Mouse (Mus musculus) midbrain, postnatal 0 days (tissue): ENCODE results near the gene Mios. TPM values are rescaled to one million over a fixed set of nuclear protein-coding genes. Genes with fewer than 3 reads are reported as not detected.

Experiments used
- ATAC-seq: fragments of 200-750 bp; cut with Nextera tagmentation; 2 replicates; pipeline ENCODE4 v1.8.0; 2017; ENCODE audit warnings: moderate number of reproducible peaks, mild to moderate bottlenecking, moderate TSS enrichment, moderate library complexity; ENCODE audit not compliant: low FRiP score
- DNase-seq: peaks from one replicate; pipeline ENCODE4 v3.0.0-alpha.2; 2015; ENCODE audit warnings: low spot score
- H3K27ac ChIP-seq: fragments of 300-500 bp; sonication (generic); 2 replicates; pipeline ENCODE4 v1.5.1; 2014; ENCODE audit warnings: low read depth, mild to moderate bottlenecking, low read length, mixed read lengths
- H3K27me3 ChIP-seq: fragments of 300-500 bp; sonication (generic); 2 replicates; pipeline ENCODE4 v1.6.1; 2014; ENCODE audit warnings: low read length, control low read depth, mixed read lengths; ENCODE audit not compliant: insufficient read depth
- H3K36me3 ChIP-seq: fragments of 300-500 bp; sonication (generic); 2 replicates; pipeline ENCODE4 v1.6.1; 2014; ENCODE audit warnings: low read length, control low read depth, mixed read lengths; ENCODE audit not compliant: insufficient read depth
- H3K4me1 ChIP-seq: fragments of 300-500 bp; sonication (generic); 2 replicates; pipeline ENCODE4 v1.6.1; 2014; ENCODE audit warnings: mild to moderate bottlenecking, control low read depth, antibody characterized with exemption, low read length, mixed read lengths; ENCODE audit not compliant: insufficient read depth
- H3K4me2 ChIP-seq: fragments of 300-500 bp; sonication (generic); 2 replicates; pipeline ENCODE4 v1.6.1; 2014; ENCODE audit warnings: low read depth, mild to moderate bottlenecking, low read length, mixed read lengths; ENCODE audit not compliant: poor library complexity, severe bottlenecking
- H3K4me3 ChIP-seq: fragments of 300-500 bp; sonication (generic); 2 replicates; pipeline ENCODE4 v1.5.1; 2014; ENCODE audit warnings: low read depth, mild to moderate bottlenecking, low read length, moderate library complexity
- H3K9ac ChIP-seq: fragments of 300-500 bp; sonication (generic); replicated peaks from 2 replicates; pipeline ENCODE4 v1.6.1; 2014; ENCODE audit warnings: mild to moderate bottlenecking, low read length, moderate library complexity, mixed read lengths; ENCODE audit not compliant: poor library complexity, severe bottlenecking
- H3K9me3 ChIP-seq: fragments of 300-500 bp; sonication (generic); 2 replicates; pipeline ENCODE4 v1.6.1; 2016; ENCODE audit warnings: low read length, control low read depth
- CTCF ChIP-seq: IDR thresholded peaks from 2 replicates; pipeline ENCODE4 v1.5.1; 2016; ENCODE audit warnings: antibody characterized with exemption, mild to moderate bottlenecking
- WGBS: fragments of 180-500 bp; shearing (Covaris S2); extraction: QIAGEN DNeasy Blood & Tissue Kit; methylation state at CpG from one replicate; pipeline ENCODE4 v1.1.7; 2014; 5-methylcytosine and 5-hydroxymethylcytosine counted together
- polyA plus RNA-seq: library from polyadenylated mRNA; unstranded; fragments of >200 nt; fragmentation: Nextera tagmentation; extraction: Ambion mirVana; gene quantifications from 2 replicates; pipeline ENCODE4 v1.2.1, GENCODE M21; 2015
- total RNA-seq: library from RNA; depleted of rRNA; stranded (reverse); fragments of >200 nt; gene quantifications from 2 replicates; pipeline ENCODE4 v1.2.3, GENCODE M21; 2014

Gene Mios
- total and polyA plus RNA-seq, 2 experiments from 2014 or later = 20.1 to 28.8 TPM

GRCm38 (mm10) chr6:8210661-8211060 lies 1.6 kb downstream of the Mios start:
- 86% methylated on average over 3 of the region's 3 CpGs for WGBS
- no peak overlapping the region for H3K4me3 ChIP-seq
- no peak for ATAC-seq
- H3K36me3 ChIP-seq = 0 out of 2 replicates have a peak, but pooled peaks cover 6% of the 10 kb centered on the region
- no peaks in the 10 kb centered on the region for H3K9me3 ChIP-seq
- H3K27me3 ChIP-seq = no peaks in the 10 kb centered on the region
- no peak overlapping the region for H3K9ac ChIP-seq
- no peak for DNase-seq
- H3K4me1 ChIP-seq = peaks cover 6% of the 10 kb centered on the region; the same call in 1 of the 2 replicates
- no peak overlapping the region for H3K27ac ChIP-seq
- TF ChIP-seq CTCF = no peak
- H3K4me2 ChIP-seq = peak overlapping the region; percentile 61

GRCm38 (mm10) chr6:8227035-8227434 lies 18.0 kb downstream of the Mios start:
- Histone ChIP-seq H3K9me3 (no peaks in the 10 kb centered on the region), H3K27me3 (no peaks in the 10 kb centered on the region), H3K4me1 (no peaks in the 10 kb centered on the region), H3K9ac (no peak overlapping the region), H3K36me3 (peaks cover 17% of the 10 kb centered on the region), H3K4me2 (no peak overlapping the region), H3K27ac (no peak overlapping the region), H3K4me3 (no peak overlapping the region)
- TF ChIP-seq CTCF = no peak
- no peak for ATAC-seq
- no peak for DNase-seq
- 89% methylated on average over 3 of the region's 3 CpGs for WGBS

- no peak overlapping the region for H3K4me3 ChIP-seq
- no peaks in the 10 kb centered on the region for H3K4me1 ChIP-seq
- WGBS = 90% methylated on average over 3 of the region's 3 CpGs
- H3K27me3 ChIP-seq = no peaks in the 10 kb centered on the region
- no peak for TF ChIP-seq CTCF
- no peak overlapping the region for H3K9ac ChIP-seq
- no peaks in the 10 kb centered on the region for H3K9me3 ChIP-seq
- no peak overlapping the region for H3K4me2 ChIP-seq
- ATAC-seq = no peak
- no peak overlapping the region for H3K27ac ChIP-seq
- H3K36me3 ChIP-seq = peaks cover 18% of the 10 kb centered on the region
- no peak for DNase-seq
These were observed 19.6 kb downstream of the Mios start for GRCm38 (mm10) chr6:8228596-8228995.

- no peak for TF ChIP-seq CTCF
- no peaks in the 10 kb centered on the region for H3K27me3 ChIP-seq
- H3K4me3 ChIP-seq = peak overlapping the region; percentile 84
- peak overlapping the region; percentile 71 for H3K4me2 ChIP-seq
- ATAC-seq (no peak), DNase-seq (no peak)
- H3K9me3 ChIP-seq = no peaks in the 10 kb centered on the region
- H3K36me3 ChIP-seq = no peaks in the 10 kb centered on the region
- H3K4me1 ChIP-seq = peaks cover 9% of the 10 kb centered on the region; the same call in 1 of the 2 replicates
- H3K27ac ChIP-seq = peak overlapping the region; percentile 58
- peak overlapping the region; percentile 50 for H3K9ac ChIP-seq
- 10% methylated on average over 6 of the region's 6 CpGs for WGBS
These were observed 49.3 kb downstream of the Mios start for GRCm38 (mm10) chr6:8258316-8258715.

- peak; percentile 100 for ATAC-seq
- Histone ChIP-seq H3K27ac (peak within 1 kb of the TSS; percentile 92), H3K4me2 (peak within 1 kb of the TSS; percentile 71), H3K4me3 (peak within 1 kb of the TSS; percentile 84), H3K36me3 (no peaks in the 10 kb centered on the region), H3K9ac (peak within 1 kb of the TSS; percentile 84), H3K4me1 (peaks cover 9% of the 10 kb centered on the region; the same call in 1 of the 2 replicates), H3K27me3 (no peaks in the 10 kb centered on the region), H3K9me3 (no peaks in the 10 kb centered on the region)
- under 1% methylated on average over 63 of the region's 64 CpGs for WGBS
- peak; percentile 99 for DNase-seq
- no peak for TF ChIP-seq CTCF
These were observed 50.1 kb downstream of the Mios start, which contains the start of the genes Rpa3, Umad1 and Gm45062 for GRCm38 (mm10) chr6:8259004-8259666. Gene Rpa3 (minus strand): TSS chr6:8259173. Gene Umad1 (plus strand): TSS chr6:8259288. Gene Gm45062 (plus strand): TSS chr6:8259450.

GRCm38 (mm10) chr6:8259667-8260044 lies 50.6 kb downstream of the Mios start:
- peak overlapping the region; percentile 84 for H3K9ac ChIP-seq
- peak; percentile 20; the same call in 1 of the 2 replicates for TF ChIP-seq CTCF
- DNase-seq = no peak
- H3K27me3 ChIP-seq = no peaks in the 10 kb centered on the region
- H3K4me3 ChIP-seq = peak overlapping the region; percentile 84
- H3K27ac ChIP-seq = peak overlapping the region; percentile 92
- 2% methylated on average over 8 of the region's 8 CpGs for WGBS
- H3K4me1 ChIP-seq = peaks cover 9% of the 10 kb centered on the region; the same call in 1 of the 2 replicates
- no peaks in the 10 kb centered on the region for H3K36me3 ChIP-seq
- no peaks in the 10 kb centered on the region for H3K9me3 ChIP-seq
- no peak; the same call in 1 of the 2 replicates for ATAC-seq
- H3K4me2 ChIP-seq = peak overlapping the region; percentile 67
